Mouse (Mus musculus): ENCODE measurements around the gene Pigc. TPM values are rescaled to one million over a fixed set of nuclear protein-coding genes. Genes with fewer than 3 reads are reported as not detected.
A peak's percentile ranks its signal among the peaks of the same experiment; 100 is the strongest.

The Pigc gene
- polyA plus RNA-seq, 2 experiments, result 6.5 to 9.2 TPM

DNA sequence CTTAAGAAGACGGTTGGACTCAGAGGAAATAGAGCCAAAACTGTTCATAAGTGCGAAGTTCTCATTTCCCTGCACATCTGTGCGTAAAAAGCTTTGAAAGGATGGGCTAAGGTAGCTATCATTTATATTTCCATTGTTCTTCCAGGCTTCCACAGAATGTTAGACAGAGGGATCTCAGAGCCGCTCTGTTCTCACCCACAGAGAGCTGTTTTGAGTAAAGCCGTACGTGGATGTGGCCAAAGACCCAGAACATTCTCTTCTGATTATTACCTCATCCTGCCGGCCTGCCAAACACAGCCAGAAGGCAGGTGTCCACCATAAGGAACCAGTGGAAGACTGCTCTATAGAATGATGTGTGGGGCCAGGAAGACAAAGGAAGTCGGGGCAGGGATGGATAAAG, 32.3 kb downstream of the Pigc start:
- H3K4me1 ChIP-seq (replicated peaks; ENCODE audit: control insufficient read depth in 2 of 2, insufficient read depth in 2 of 2, low read length in 1 of 2), result peaks cover 0 to 11% of the 10 kb centered on the region in 2 experiments; a peak in 3 of 4 replicates
- H3K4me2 ChIP-seq (ENCODE audit: low read depth), result no peak overlapping the region
- no peak overlapping the region for H3K9ac ChIP-seq (replicated peaks)
- no peak overlapping the region for H3K27ac ChIP-seq
- H3K4me3 ChIP-seq (ENCODE audit: insufficient read depth in 1 of 2, low read depth in 2 of 2, low read length in 2 of 2), result no peak overlapping the region
- 75% methylated on average over 8 of the region's 8 CpGs for WGBS (ENCODE audit: insufficient replicate concordance)
- no peaks in the 10 kb centered on the region for H3K36me3 ChIP-seq (replicated peaks; ENCODE audit: control insufficient read depth, insufficient read depth, low read depth)
- no peak for TF ChIP-seq CTCF (IDR thresholded peaks at IDR 0.05; ENCODE audit: low read depth)
- no peak for TF ChIP-seq EP300 (IDR thresholded peaks at IDR 0.05; ENCODE audit: low read depth)
- no peaks in the 10 kb centered on the region for H3K9me3 ChIP-seq (ENCODE audit: control insufficient read depth, low read length)
- ATAC-seq (ENCODE audit: insufficient read depth), result no peak
- no peaks in the 10 kb centered on the region for H3K27me3 ChIP-seq (ENCODE audit: control insufficient read depth, insufficient read depth, low read length)
- no peak for DNase-seq (ENCODE audit: low read depth in 3 of 3, low spot score in 3 of 3)

DNA sequence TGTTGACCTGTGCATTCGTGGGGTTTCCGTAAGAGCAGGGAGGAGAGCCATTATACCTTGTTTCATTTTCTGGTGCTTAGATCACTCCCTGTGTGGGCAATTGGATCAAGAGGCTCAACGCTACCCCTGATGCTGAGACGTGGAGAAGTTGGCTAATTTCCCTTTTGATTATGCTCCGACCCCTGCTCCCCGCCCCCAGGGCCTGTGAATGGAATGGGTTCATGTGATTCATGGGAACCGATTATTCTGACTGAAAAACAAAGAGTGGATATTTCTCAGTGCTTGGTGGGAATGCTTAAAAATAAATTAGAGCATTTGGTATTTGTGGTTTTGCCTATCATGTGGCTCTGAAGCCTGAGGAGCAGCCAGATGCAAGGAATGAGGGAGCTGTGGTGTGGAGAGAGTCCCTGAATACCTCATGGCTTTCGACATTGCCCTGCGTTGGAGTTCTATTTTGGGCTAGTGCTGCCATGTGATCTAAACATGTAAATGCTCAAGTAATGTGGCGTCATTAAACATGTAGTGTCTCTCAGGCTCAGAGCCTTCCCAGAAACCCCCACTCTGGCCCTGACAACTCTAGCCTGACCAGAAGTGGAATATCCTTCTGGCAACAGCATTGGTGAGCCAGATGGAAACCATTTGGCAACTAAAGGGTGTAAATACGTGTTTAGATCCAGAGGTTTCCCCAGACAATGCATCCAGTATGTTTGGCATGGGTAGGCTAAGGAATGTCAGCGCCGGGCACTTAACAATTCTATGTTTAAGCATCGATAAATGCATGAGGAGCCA, 34.9 kb downstream of the Pigc start:
- no peak for TF ChIP-seq EP300 (IDR thresholded peaks at IDR 0.05; ENCODE audit: low read depth)
- Histone ChIP-seq H3K9me3 (ENCODE audit: control insufficient read depth, low read length) (no peaks in the 10 kb centered on the region), H3K4me3 (ENCODE audit: insufficient read depth in 1 of 2, low read depth in 2 of 2, low read length in 2 of 2) (no peak overlapping the region), H3K27ac (no peak overlapping the region), H3K4me1 (replicated peaks; ENCODE audit: control insufficient read depth in 2 of 2, insufficient read depth in 2 of 2, low read length in 1 of 2) (peaks cover 0 to 11% of the 10 kb centered on the region in 2 experiments; a peak in 3 of 4 replicates), H3K4me2 (ENCODE audit: low read depth) (no peak overlapping the region), H3K27me3 (ENCODE audit: control insufficient read depth, insufficient read depth, low read length) (no peaks in the 10 kb centered on the region), H3K9ac (replicated peaks) (no peak overlapping the region), H3K36me3 (replicated peaks; ENCODE audit: control insufficient read depth, insufficient read depth, low read depth) (no peaks in the 10 kb centered on the region)
- 61% methylated on average over 14 of the region's 14 CpGs for WGBS (ENCODE audit: insufficient replicate concordance)
- ATAC-seq (ENCODE audit: insufficient read depth), result no peak
- DNase-seq (ENCODE audit: low read depth in 3 of 3, low spot score in 3 of 3), result no peak

DNA sequence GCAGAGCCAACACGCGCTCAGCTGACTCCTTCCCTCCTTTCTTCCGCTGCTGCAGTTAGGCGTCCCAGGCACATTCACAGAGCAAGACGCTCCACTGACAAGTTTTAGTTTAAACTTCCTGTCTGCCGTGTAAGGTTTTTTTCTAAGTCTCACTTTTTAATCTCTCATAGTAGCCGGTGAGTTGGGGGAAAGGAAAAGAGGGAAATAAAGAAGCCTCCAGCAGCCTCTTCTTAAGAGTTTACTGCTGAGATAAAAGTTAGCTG, 35.5 kb downstream of the Pigc start:
- Histone ChIP-seq H3K4me1 (replicated peaks; ENCODE audit: control insufficient read depth in 2 of 2, insufficient read depth in 2 of 2, low read length in 1 of 2) (peaks cover 0 to 11% of the 10 kb centered on the region in 2 experiments; a peak in 3 of 4 replicates), H3K27ac (no peak overlapping the region), H3K9me3 (ENCODE audit: control insufficient read depth, low read length) (no peaks in the 10 kb centered on the region), H3K4me3 (ENCODE audit: insufficient read depth in 1 of 2, low read depth in 2 of 2, low read length in 2 of 2) (no peak overlapping the region), H3K36me3 (replicated peaks; ENCODE audit: control insufficient read depth, insufficient read depth, low read depth) (no peaks in the 10 kb centered on the region), H3K9ac (replicated peaks) (no peak overlapping the region), H3K4me2 (ENCODE audit: low read depth) (no peak overlapping the region), H3K27me3 (ENCODE audit: control insufficient read depth, insufficient read depth, low read length) (no peaks in the 10 kb centered on the region)
- DNase-seq (ENCODE audit: low read depth in 3 of 3, low spot score in 3 of 3) (no peak), ATAC-seq (ENCODE audit: insufficient read depth) (no peak)
- 44% methylated on average over 7 of the region's 7 CpGs for WGBS (ENCODE audit: insufficient replicate concordance)
- TF ChIP-seq EP300 (IDR thresholded peaks at IDR 0.05; ENCODE audit: low read depth) (no peak), CTCF (IDR thresholded peaks at IDR 0.05; ENCODE audit: low read depth) (no peak)

DNA sequence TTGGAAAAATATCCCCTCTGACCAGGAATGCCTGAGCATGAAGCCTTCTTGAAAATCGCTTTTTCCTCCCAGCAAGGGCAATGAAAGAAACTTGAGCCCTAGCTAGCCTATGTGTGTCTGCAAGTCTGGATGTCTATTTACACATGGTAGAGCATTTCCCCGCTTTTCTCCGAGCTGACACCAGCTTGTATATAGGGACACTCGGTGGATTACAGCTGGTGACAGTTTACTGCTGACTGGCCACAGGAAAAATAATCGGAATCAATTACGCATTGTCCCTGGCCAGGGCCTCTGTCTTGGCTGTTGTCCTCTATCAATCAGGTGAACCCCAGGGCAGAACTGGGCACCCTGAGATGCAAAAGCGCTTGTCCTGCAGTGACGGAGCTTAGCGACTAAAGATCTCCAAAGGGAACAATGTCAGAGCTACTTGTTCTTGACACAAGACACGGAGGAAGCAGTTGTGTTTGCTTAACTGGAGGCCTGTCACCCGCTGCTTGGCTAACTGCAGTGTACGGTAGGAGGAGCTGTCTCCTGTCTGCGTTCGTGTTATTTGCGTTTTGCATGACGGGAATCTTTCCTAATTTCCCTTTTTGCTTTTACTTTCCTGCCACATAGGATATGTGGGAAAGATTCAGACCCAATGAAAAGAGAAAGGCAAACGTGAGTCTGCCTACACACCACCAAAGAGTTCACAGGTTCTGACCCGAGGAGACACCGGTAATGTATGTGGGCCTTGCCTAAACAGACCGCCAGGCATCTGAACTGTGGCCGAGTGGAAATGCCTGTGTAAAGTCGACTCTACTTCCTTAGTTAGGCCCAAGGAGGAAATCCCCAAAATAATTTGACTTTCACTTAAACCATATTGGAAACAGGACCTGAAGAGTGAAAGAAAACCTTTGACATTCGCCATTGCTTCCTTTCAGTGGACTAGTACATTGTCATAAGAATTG, 36.1 kb downstream of the Pigc start:
- 0 out of 2 replicates have a peak, but pooled peaks have one; percentile 31 for ATAC-seq (ENCODE audit: insufficient read depth)
- no peak overlapping the region for H3K27ac ChIP-seq
- 41% methylated on average over 23 of the region's 23 CpGs for WGBS (ENCODE audit: insufficient replicate concordance)

DNA sequence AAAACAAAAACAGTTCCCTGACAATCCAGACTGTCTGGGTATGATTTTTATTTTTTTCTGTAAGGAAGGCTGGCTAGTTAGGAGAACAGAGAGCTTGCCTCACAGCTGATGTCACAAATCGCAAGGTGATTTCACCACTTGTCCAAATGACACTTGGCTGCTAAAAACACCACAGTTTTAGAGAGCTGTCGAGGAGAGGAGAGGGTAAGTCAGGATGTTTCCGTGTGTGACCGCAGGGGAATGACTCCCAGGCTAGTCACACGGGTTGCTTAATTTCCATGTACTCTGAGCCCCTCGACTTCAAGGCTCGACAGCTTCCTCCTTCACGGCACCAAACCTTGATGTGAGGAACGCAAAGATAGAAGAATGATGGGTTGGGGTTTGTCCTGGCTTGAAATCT, 37.1 kb downstream of the Pigc start:
- H3K27ac ChIP-seq, result no peak overlapping the region
- ATAC-seq (ENCODE audit: insufficient read depth) (no peak), DNase-seq (ENCODE audit: low read depth in 3 of 3, low spot score in 3 of 3) (peak in 1 of 3 experiments; percentile 31)
- 46% methylated on average over 9 of the region's 9 CpGs for WGBS (ENCODE audit: insufficient replicate concordance)
- no peak overlapping the region for H3K4me2 ChIP-seq (ENCODE audit: low read depth)
- H3K4me3 ChIP-seq (ENCODE audit: insufficient read depth in 1 of 2, low read depth in 2 of 2, low read length in 2 of 2), result no peak overlapping the region
- no peaks in the 10 kb centered on the region for H3K9me3 ChIP-seq (ENCODE audit: control insufficient read depth, low read length)
- TF ChIP-seq CTCF (IDR thresholded peaks at IDR 0.05; ENCODE audit: low read depth) (no peak), EP300 (IDR thresholded peaks at IDR 0.05; ENCODE audit: low read depth) (no peak)
- H3K9ac ChIP-seq (replicated peaks), result no peak overlapping the region
- no peaks in the 10 kb centered on the region for H3K27me3 ChIP-seq (ENCODE audit: control insufficient read depth, insufficient read depth, low read length)
- no peaks in the 10 kb centered on the region for H3K36me3 ChIP-seq (replicated peaks; ENCODE audit: control insufficient read depth, insufficient read depth, low read depth)
- peaks cover 0 to 9% of the 10 kb centered on the region in 2 experiments; a peak in 3 of 4 replicates for H3K4me1 ChIP-seq (replicated peaks; ENCODE audit: control insufficient read depth in 2 of 2, insufficient read depth in 2 of 2, low read length in 1 of 2)

More for the DNA sequence above, 36.1 kb downstream of the Pigc start:
- H3K4me2 ChIP-seq (ENCODE audit: low read depth), result peak overlapping the region; percentile 11
- H3K9me3 ChIP-seq (ENCODE audit: control insufficient read depth, low read length), result no peaks in the 10 kb centered on the region
- peak; percentile 63 for TF ChIP-seq CTCF (IDR thresholded peaks at IDR 0.05; ENCODE audit: low read depth)
- no peak for TF ChIP-seq EP300 (IDR thresholded peaks at IDR 0.05; ENCODE audit: low read depth)
- DNase-seq (ENCODE audit: low read depth in 3 of 3, low spot score in 3 of 3), result peak in 2 of 3 experiments; percentile 17 to 24
- H3K4me1 ChIP-seq (replicated peaks; ENCODE audit: control insufficient read depth in 2 of 2, insufficient read depth in 2 of 2, low read length in 1 of 2), result peaks cover 0 to 9% of the 10 kb centered on the region in 2 experiments; a peak in 3 of 4 replicates
- no peaks in the 10 kb centered on the region for H3K36me3 ChIP-seq (replicated peaks; ENCODE audit: control insufficient read depth, insufficient read depth, low read depth)
- H3K4me3 ChIP-seq (ENCODE audit: insufficient read depth in 1 of 2, low read depth in 2 of 2, low read length in 2 of 2), result peak overlapping the region in 1 of 2 experiments; percentile 7; a peak in 1 of 4 replicates
- H3K27me3 ChIP-seq (ENCODE audit: control insufficient read depth, insufficient read depth, low read length), result no peaks in the 10 kb centered on the region
- H3K9ac ChIP-seq (replicated peaks), result no peak overlapping the region
